Mouse (Mus musculus): Measurements from ENCODE around the gene Lamp1. TPM values are rescaled to one million over a fixed set of nuclear protein-coding genes. Genes with fewer than 3 reads are reported as not detected.

The Lamp1 gene
- polyA plus RNA-seq, 1 experiment from 2014 or later = 295 TPM

DNA sequence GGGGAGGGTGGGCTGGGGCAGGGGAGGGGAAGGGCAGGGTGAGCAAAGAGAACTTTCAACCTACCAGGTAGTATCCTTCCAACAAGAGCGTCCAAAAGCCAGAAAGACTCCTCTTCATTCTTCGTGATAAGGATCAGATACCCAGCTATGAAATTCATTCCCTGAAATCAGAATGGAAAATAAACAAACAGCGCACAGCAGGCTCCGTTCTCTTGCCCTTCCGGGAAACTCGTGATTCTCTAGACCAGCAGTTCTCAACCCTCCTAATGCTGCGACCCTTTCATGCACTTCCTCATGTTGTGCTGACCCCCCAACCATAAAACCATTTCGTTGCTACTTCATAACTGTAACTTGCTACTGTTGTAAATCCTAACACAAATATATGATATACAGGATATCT is 27.9 kb downstream of the Lamp1 start:
- Histone ChIP-seq H3K36me3 (no peaks in the 10 kb centered on the region), H3K4me1 (no peaks in the 10 kb centered on the region), H3K27me3 (replicated peaks) (no peaks in the 10 kb centered on the region), H3K4me2 (no peak overlapping the region), H3K4me3 (replicated peaks) (no peak overlapping the region), H3K9ac (no peak overlapping the region), H3K9me3 (no peaks in the 10 kb centered on the region), H3K27ac (no peak overlapping the region)
- no peak for ATAC-seq (ENCODE audit: insufficient read depth, low FRiP score, low read depth)
- WGBS = 79% methylated on average over 8 of the region's 8 CpGs

- no peak for ATAC-seq (ENCODE audit: insufficient read depth, low FRiP score, low read depth)
- Histone ChIP-seq H3K9me3 (no peaks in the 10 kb centered on the region), H3K27me3 (replicated peaks) (no peaks in the 10 kb centered on the region), H3K4me1 (no peaks in the 10 kb centered on the region), H3K36me3 (no peaks in the 10 kb centered on the region), H3K9ac (no peak overlapping the region), H3K27ac (no peak overlapping the region), H3K4me2 (no peak overlapping the region), H3K4me3 (replicated peaks) (no peak overlapping the region)
- WGBS = 83% methylated on average over 9 of the region's 9 CpGs
Observed at GRCm38 (mm10) chr8:13187229-13187628, 28.3 kb downstream of the Lamp1 start.

- H3K27me3 ChIP-seq (replicated peaks) = no peaks in the 10 kb centered on the region
- H3K9me3 ChIP-seq = no peaks in the 10 kb centered on the region
- H3K9ac ChIP-seq = no peak overlapping the region
- no peak overlapping the region for H3K4me2 ChIP-seq
- no peak overlapping the region for H3K4me3 ChIP-seq (replicated peaks)
- no peak overlapping the region for H3K27ac ChIP-seq
- H3K36me3 ChIP-seq = no peaks in the 10 kb centered on the region
- H3K4me1 ChIP-seq = no peaks in the 10 kb centered on the region
- WGBS = 73% methylated on average over 7 of the region's 7 CpGs
- no peak for ATAC-seq (ENCODE audit: insufficient read depth, low FRiP score, low read depth)
Observed at GRCm38 (mm10) chr8:13187638-13188037, 28.7 kb downstream of the Lamp1 start.

DNA sequence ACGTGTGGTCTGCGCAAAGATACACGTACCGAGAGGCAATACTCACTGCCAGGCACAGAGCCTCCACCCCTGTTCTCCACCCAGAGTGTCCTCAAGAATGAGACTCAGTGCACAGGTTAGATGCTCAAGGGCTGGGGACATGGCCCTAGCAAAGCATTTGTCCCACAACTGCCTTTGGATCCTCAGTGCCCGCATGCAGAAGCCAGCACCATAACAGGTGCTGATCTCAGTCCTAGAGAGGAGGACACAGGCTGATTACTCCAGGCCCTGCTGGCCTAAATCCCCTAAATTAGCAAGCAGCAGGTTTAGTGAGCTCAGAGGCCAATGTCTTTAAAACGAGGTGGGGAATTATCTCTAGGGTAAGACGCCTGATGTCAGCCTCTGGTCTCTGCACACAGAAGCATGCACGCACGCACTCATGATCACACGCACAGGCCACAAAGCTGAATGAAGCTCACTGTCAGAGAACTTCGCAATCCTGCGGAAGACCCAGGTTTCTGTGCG is 29.1 kb downstream of the Lamp1 start:
- H3K4me2 ChIP-seq = no peak overlapping the region
- WGBS = 90% methylated on average over 13 of the region's 13 CpGs
- H3K36me3 ChIP-seq = no peaks in the 10 kb centered on the region
- H3K27ac ChIP-seq = no peak overlapping the region
- H3K4me3 ChIP-seq (replicated peaks) = no peak overlapping the region
- H3K4me1 ChIP-seq = no peaks in the 10 kb centered on the region
- no peak overlapping the region for H3K9ac ChIP-seq
- ATAC-seq (ENCODE audit: insufficient read depth, low FRiP score, low read depth) = no peak
- H3K27me3 ChIP-seq (replicated peaks) = no peaks in the 10 kb centered on the region
- H3K9me3 ChIP-seq = no peaks in the 10 kb centered on the region

- no peaks in the 10 kb centered on the region for H3K27me3 ChIP-seq (replicated peaks)
- 83% methylated on average over 1 of the region's 1 CpGs for WGBS
- no peaks in the 10 kb centered on the region for H3K36me3 ChIP-seq
- H3K27ac ChIP-seq = no peak overlapping the region
- no peak overlapping the region for H3K9ac ChIP-seq
- H3K4me3 ChIP-seq (replicated peaks) = no peak overlapping the region
- no peak for ATAC-seq (ENCODE audit: insufficient read depth, low FRiP score, low read depth)
- H3K4me1 ChIP-seq = no peaks in the 10 kb centered on the region
- no peaks in the 10 kb centered on the region for H3K9me3 ChIP-seq
- H3K4me2 ChIP-seq = no peak overlapping the region
Observed at GRCm38 (mm10) chr8:13188857-13189256, 29.9 kb downstream of the Lamp1 start.

- Histone ChIP-seq H3K27ac (no peak overlapping the region), H3K4me2 (no peak overlapping the region), H3K27me3 (replicated peaks) (no peaks in the 10 kb centered on the region), H3K36me3 (no peaks in the 10 kb centered on the region), H3K9me3 (no peaks in the 10 kb centered on the region), H3K4me3 (replicated peaks) (no peak overlapping the region), H3K4me1 (no peaks in the 10 kb centered on the region), H3K9ac (no peak overlapping the region)
- ATAC-seq (ENCODE audit: insufficient read depth, low FRiP score, low read depth) = no peak
- 85% methylated on average over 8 of the region's 8 CpGs for WGBS
Observed at GRCm38 (mm10) chr8:13190235-13190634, 31.3 kb downstream of the Lamp1 start.

GRCm38 (mm10) chr8:13194818-13195217 is 35.9 kb downstream of the Lamp1 start:
- no peak overlapping the region for H3K27ac ChIP-seq
- H3K9ac ChIP-seq = no peak overlapping the region
- H3K4me3 ChIP-seq (replicated peaks) = no peak overlapping the region
- no peaks in the 10 kb centered on the region for H3K9me3 ChIP-seq
- H3K4me1 ChIP-seq = no peaks in the 10 kb centered on the region
- no peaks in the 10 kb centered on the region for H3K36me3 ChIP-seq
- no peak overlapping the region for H3K4me2 ChIP-seq
- no peak for ATAC-seq (ENCODE audit: insufficient read depth, low FRiP score, low read depth)
- 0 out of 2 replicates have a peak, but pooled peaks cover 5% of the 10 kb centered on the region for H3K27me3 ChIP-seq (replicated peaks)
- WGBS = 46% methylated on average over 10 of the region's 10 CpGs

DNA sequence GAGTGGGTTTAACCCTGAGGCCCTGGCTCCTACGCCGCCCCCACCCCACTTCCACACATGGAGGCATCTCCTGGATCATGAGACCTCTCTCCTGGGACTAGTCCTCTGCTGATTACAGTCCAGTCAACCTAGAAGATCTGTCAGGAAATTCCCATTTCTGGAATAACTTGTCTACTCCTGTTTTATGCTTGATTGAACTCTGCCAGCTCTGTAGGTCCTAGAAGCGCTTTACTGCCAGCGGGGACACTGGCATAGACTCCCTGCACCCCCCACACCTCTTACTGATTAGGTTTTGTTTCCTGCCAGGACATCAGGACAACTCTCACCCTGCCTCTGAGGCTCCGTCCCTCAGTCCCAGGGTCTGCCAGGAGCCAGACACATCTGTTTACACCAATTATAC is 38.5 kb downstream of the Lamp1 start:
- H3K9me3 ChIP-seq = no peaks in the 10 kb centered on the region
- H3K4me3 ChIP-seq (replicated peaks) = no peak overlapping the region
- WGBS = 92% methylated on average over 5 of the region's 5 CpGs
- no peak overlapping the region for H3K9ac ChIP-seq
- H3K4me1 ChIP-seq = no peaks in the 10 kb centered on the region
- H3K36me3 ChIP-seq = no peaks in the 10 kb centered on the region
- no peak overlapping the region for H3K27ac ChIP-seq
- peaks cover 13% of the 10 kb centered on the region; the same call in 1 of the 2 replicates for H3K27me3 ChIP-seq (replicated peaks)
- no peak for ATAC-seq (ENCODE audit: insufficient read depth, low FRiP score, low read depth)
- H3K4me2 ChIP-seq = no peak overlapping the region

DNA sequence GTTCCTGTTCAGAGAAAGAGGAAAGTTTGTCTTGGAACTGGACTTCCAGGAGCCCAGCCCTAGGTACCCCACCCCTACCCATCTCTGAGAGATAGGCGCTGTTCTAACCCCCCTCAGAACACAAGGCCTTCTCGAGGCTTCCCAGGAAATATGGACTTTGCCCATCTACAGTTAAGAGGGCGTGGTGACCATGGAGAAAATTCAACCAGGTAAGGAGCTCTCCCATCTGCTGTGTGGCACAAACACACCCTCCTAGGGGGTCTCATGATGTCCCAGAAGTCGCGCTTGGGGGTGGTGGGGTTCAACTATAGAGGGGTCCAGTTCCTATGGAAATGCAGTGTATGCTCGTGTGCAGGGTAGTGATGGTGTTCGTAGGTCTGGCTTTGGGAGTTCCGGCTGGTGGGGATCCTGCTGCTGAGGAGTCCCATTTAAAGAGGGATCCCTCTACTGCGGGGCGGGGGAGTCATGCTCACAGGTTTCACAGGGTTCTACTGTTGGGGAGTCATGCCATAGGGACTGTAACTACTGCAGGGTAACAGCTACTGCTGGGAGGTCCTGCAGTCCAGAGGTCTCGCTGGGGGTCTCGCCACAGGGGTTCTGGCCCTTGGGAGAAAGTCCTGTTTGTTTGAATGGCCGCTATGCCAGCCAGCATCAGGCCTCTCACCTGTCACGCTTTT is 40.6 kb downstream of the Lamp1 start:
- Histone ChIP-seq H3K9ac (no peak overlapping the region), H3K27me3 (replicated peaks) (peaks cover 19% of the 10 kb centered on the region; the same call in 1 of the 2 replicates), H3K36me3 (no peaks in the 10 kb centered on the region), H3K4me2 (peak overlapping the region; percentile 94), H3K27ac (no peak overlapping the region), H3K9me3 (no peaks in the 10 kb centered on the region), H3K4me1 (peaks cover 4% of the 10 kb centered on the region; the same call in 1 of the 2 replicates), H3K4me3 (replicated peaks) (peak overlapping the region; percentile 87)
- WGBS = 23% methylated on average over 14 of the region's 14 CpGs
- no peak for ATAC-seq (ENCODE audit: insufficient read depth, low FRiP score, low read depth)

- Histone ChIP-seq H3K4me3 (replicated peaks) (peak within 1 kb of the TSS; percentile 87), H3K9ac (peak within 1 kb of the TSS; percentile 46), H3K4me2 (peak within 1 kb of the TSS; percentile 94), H3K27ac (peak within 1 kb of the TSS; percentile 35; the same call in 1 of the 2 replicates), H3K9me3 (no peaks in the 10 kb centered on the region), H3K27me3 (replicated peaks) (peaks cover 19% of the 10 kb centered on the region; the same call in 1 of the 2 replicates), H3K36me3 (no peaks in the 10 kb centered on the region), H3K4me1 (peaks cover 13% of the 10 kb centered on the region; the same call in 1 of the 2 replicates)
- WGBS = under 1% methylated on average over 52 of the region's 58 CpGs
- ATAC-seq (ENCODE audit: insufficient read depth, low FRiP score, low read depth) = peak; percentile 33
Observed at GRCm38 (mm10) chr8:13200301-13201012, 41.5 kb downstream of the Lamp1 start, which contains the start of gene Grtp1. Grtp1 (minus strand) TSS chr8:13200620.

DNA sequence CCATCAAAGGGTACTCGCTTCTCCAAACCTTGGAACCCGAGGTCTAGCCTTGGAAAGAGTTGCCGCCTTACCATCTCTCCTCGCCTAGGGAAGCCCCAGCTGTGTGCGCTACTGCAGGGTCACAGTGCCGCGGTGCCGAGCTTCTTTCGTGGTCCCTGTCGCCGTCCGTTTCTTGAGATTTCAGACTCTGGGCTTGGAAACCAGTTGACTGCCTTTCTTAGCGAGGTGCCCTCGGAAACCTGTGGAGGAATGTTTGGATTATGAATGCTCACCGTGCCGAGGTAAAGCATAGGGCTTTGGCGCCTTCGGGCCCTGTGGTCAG is 42.0 kb downstream of the Lamp1 start:
- Histone ChIP-seq H3K4me1 (peaks cover 14% of the 10 kb centered on the region; the same call in 1 of the 2 replicates), H3K4me3 (replicated peaks) (peak overlapping the region; percentile 87), H3K27ac (no peak overlapping the region), H3K9me3 (no peaks in the 10 kb centered on the region), H3K9ac (peak overlapping the region; percentile 5; the same call in 1 of the 2 replicates), H3K27me3 (replicated peaks) (peaks cover 19% of the 10 kb centered on the region; the same call in 1 of the 2 replicates), H3K36me3 (no peaks in the 10 kb centered on the region), H3K4me2 (peak overlapping the region; percentile 94)
- 1% methylated on average over 18 of the region's 18 CpGs for WGBS
- ATAC-seq (ENCODE audit: insufficient read depth, low FRiP score, low read depth) = no peak

GRCm38 (mm10) chr8:13202041-13202440 is 43.1 kb downstream of the Lamp1 start:
- WGBS = 41% methylated on average over 3 of the region's 3 CpGs

More at GRCm38 (mm10) chr8:13202041-13202440, 43.1 kb downstream of the Lamp1 start:
- Histone ChIP-seq H3K4me3 (replicated peaks) (peak overlapping the region; percentile 87; the same call in 1 of the 2 replicates), H3K36me3 (no peaks in the 10 kb centered on the region), H3K9ac (no peak overlapping the region), H3K27ac (no peak overlapping the region), H3K9me3 (no peaks in the 10 kb centered on the region), H3K4me1 (peaks cover 14% of the 10 kb centered on the region; the same call in 1 of the 2 replicates), H3K27me3 (replicated peaks) (peaks cover 19% of the 10 kb centered on the region; the same call in 1 of the 2 replicates), H3K4me2 (peak overlapping the region; percentile 94)
- ATAC-seq (ENCODE audit: insufficient read depth, low FRiP score, low read depth) = no peak

All from stomach, embryonic 15.5 days (tissue).